Mouse (Mus musculus): Measurements from ENCODE around the gene Birc6.

Gene Birc6

GRCm38 (mm10) chr17:74710731-74711130 is 182.6 kb downstream of the Birc6 start:
- peak in 1 of 2 experiments; percentile 6 for DNase-seq (ENCODE audit: low spot score in 2 of 2)

GRCm38 (mm10) chr17:74711627-74712026 is 183.5 kb downstream of the Birc6 start:
- no peak for DNase-seq (ENCODE audit: low spot score in 2 of 2)

- DNase-seq (ENCODE audit: low spot score in 2 of 2) = no peak
Observed at GRCm38 (mm10) chr17:74715128-74715527, 187.0 kb downstream of the Birc6 start.

- DNase-seq (ENCODE audit: low spot score in 2 of 2) = no peak
Observed at GRCm38 (mm10) chr17:74715724-74716123, 187.6 kb downstream of the Birc6 start.

- DNase-seq (ENCODE audit: low spot score in 2 of 2) = no peak
Observed at GRCm38 (mm10) chr17:74716643-74717042, 188.5 kb downstream of the Birc6 start.

- no peak for DNase-seq (ENCODE audit: low spot score in 2 of 2)
Observed at GRCm38 (mm10) chr17:74717091-74717617, 189.1 kb downstream of the Birc6 start.

- peak; percentile 91 to 96 for DNase-seq (ENCODE audit: low spot score in 2 of 2)
Observed at GRCm38 (mm10) chr17:74717618-74718151, 189.6 kb downstream of the Birc6 start, which contains the start of gene Ttc27. Gene Ttc27 (plus strand): TSS chr17:74717732.

GRCm38 (mm10) chr17:74732872-74733271 is 204.8 kb downstream of the Birc6 start:
- no peak for DNase-seq (ENCODE audit: low spot score in 2 of 2)

- no peak for DNase-seq (ENCODE audit: low spot score in 2 of 2)
Observed at GRCm38 (mm10) chr17:74735392-74735791, 207.3 kb downstream of the Birc6 start.

- DNase-seq (ENCODE audit: low spot score in 2 of 2) = no peak
Observed at GRCm38 (mm10) chr17:74749659-74750058, 221.6 kb downstream of the Birc6 start.

GRCm38 (mm10) chr17:74751026-74751425 is 222.9 kb downstream of the Birc6 start:
- no peak for DNase-seq (ENCODE audit: low spot score in 2 of 2)

All from urinary bladder, postnatal 36 days (tissue).